Mouse (Mus musculus): ENCODE data around the gene Zfyve9.

- no peak for TF ChIP-seq CTCF (IDR thresholded peaks at IDR 0.05)
- no peak for TF ChIP-seq EP300 (IDR thresholded peaks at IDR 0.05)
These were observed 72.4 kb downstream of the Zfyve9 start for GRCm38 (mm10) chr4:108708209-108708608.
